Mouse (Mus musculus) NIH3T3 (cell line): ENCODE data around the gene 2210011C24Rik.
"Not testable (repeated sequence)": the region's sequence is repeated elsewhere in the genome, so short reads cannot be mapped to it uniquely, and the experiment has no call there.

Experiments
- DNase-seq: peaks from one replicate; pipeline ENCODE4 v3.0.0-alpha.2; 2012; ENCODE audit warnings: low read depth

2210011C24Rik gene

DNA sequence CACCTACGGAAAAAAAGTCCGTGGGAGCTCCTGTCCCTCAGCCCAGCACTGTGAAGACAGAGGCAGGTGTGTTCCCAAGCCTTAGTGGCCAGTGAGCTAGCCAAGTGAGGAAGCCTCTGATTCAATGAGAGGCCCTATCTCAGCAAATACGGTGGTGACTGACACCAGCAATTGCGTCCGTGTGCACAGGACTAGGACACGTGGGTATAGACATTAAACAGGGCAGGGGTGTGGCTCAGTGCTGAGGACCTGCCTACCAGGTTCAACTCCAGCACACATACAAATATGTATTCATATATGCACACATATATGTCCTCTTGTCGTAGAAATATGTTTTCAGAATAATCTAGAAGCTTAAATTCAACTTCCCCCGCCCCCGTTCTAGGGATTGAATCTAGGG lies 7.8 kb upstream of the 2210011C24Rik start:
- DNase-seq, result no peak

DNA sequence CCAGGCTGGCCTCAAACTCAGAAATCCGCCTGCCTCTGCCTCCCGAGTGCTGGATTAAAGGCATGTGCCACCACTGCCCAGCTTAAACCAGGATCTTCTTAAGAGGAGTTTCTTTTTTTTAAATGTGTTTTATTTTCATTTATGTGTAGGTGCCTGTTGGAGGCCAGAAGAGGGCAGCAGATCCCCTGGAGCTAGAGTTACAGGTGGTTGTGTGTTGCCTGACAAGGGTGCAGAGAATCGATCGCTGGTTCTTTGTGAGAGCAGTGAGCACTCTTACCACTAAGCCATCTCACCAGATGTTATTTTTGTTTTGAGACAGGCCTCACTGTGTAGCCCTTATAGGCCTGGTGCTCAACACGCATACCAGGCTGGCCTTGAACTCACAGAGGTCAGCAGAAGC lies 3.9 kb upstream of the 2210011C24Rik start:
- no peak for DNase-seq

DNA sequence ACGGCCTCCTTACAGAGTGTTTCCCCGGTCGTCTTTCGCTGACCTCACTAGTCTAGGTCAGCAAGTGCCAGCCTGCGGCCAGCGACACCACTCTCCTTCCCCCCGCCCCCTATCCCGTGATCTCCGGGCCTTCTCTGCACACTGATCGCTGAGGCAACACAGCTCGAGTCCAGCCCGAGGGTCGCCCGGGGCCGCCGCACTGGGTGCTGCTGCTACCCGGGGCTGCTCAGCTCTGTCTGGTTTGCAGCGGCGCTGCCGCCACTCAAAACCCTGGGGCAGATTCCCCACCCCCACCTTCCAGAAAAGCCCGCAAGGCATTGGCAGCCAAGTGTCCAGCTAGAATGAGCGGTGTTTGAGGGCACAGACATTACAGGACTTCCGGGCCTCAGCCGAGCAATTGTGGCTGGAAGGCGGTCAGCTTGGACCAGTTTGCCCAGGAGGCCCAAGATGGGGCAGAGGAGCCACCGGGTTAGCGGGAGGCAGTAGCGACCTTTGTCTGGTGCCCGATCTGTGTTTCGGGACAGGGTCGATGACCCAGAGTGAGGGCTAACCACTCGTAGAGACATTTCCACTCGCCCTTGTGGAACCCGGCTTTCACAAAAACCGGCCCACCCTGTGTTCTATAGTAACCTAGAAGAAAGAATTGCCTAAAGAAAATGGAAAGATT lies 661 bp upstream of the 2210011C24Rik start:
- DNase-seq, result no peak

DNA sequence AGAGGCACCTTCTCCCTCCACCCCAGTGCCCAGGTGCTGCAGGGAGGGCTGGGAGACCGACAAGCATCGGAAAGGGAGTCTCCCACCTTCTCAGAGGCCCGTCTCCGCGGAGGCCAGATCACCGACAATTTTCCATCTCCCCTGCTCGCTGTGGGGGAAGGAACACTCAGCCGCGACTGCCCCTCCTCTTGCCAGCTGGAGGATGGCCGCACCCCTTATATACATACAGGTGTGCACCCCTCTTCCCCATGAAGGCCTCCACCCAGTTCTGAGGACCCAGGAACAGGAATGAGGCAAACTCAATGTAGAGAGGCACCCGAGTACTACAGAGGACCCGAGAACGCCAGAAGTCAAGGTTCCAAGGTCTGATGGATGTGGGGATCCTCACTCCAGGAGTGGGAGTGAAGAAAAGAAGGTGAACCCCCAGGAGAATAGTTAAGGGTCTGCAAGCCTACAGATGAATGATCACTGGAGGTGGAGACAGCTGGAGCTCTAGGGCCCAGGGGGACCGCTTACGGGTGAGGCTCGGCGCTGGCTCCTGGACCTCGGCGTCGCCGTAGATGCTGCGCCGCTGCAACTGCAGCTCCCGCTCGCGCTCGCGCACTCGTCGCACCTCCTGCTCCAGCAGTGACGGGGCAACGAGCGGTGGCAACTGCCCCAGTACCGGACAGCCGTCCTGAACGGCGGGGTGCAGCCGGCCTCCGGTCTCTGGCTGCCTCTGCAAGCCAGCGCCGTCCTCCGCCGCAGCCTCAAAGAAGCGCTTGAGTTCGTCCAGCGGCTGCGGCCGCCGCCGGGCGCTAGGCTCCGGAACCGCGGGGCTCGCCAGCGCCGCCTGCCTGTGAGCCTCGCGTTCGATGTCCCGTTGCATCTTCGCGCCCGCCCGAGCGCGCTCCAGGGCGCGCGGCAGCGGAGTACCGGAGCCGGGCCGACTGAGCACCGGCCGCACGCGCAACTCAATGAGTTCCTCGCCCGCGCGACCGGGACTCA lies 1.1 kb downstream of the 2210011C24Rik start:
- DNase-seq, result peak; percentile 88

DNA sequence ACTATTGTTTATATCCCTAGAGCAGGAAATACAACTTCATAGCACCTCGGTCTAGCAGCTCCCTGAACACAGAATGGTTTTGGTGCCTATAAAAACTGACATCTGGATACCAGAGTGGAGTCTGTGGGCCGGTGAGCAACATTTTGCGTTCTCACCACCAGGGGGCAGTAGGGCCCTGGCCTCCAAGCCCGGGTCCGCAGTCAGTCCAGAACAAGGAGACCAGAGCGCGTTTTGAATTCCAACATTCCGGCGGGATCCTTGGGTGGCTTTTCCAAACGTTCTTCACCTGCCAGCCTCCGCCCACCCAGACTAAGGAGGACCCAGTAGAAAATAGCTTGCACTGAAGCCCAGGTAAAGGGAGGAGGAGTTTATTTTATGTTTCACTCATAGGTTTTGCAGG lies 2.1 kb downstream of the 2210011C24Rik start:
- peak; percentile 95 for DNase-seq

DNA sequence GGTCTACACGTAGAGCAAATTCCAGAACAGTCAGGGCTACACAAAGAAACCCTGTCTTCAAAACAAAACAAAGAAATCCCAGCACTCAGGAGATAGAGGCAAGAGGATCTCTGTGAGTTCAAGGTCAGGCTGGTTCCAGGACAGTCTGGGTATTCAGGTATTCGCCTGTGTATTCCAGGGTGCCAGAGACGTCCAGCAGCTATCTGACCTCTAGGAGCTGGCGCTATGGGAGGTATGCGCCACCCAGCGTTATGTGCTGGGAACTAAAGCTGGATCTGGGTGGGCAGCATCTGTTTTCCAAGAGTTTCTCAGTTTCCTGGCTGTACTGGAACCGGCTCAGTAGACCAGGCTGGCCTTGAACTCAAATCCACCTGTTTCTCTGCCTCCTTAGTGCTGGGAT lies 3.6 kb downstream of the 2210011C24Rik start:
- DNase-seq, result peak; percentile 59

DNA sequence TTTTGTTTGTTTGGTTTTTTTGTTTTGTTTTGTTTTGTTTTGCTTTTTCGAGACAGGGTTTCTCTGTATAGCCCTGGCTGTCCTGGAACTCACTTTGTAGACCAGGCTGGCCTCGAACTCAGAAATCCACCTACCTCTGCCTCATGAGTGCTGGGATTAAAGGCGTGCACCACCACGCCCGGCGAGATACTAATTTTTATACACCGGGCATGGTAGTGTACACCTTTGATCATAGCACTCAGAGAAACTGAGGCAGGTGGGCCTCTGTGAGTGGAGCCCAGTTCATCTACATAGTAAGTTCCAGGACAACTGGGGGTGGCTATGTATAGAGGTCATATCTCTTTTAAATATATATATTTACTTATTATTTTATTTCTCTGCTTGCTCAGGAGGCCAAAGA lies 6.5 kb downstream of the 2210011C24Rik start:
- not testable (repeated sequence) for DNase-seq

DNA sequence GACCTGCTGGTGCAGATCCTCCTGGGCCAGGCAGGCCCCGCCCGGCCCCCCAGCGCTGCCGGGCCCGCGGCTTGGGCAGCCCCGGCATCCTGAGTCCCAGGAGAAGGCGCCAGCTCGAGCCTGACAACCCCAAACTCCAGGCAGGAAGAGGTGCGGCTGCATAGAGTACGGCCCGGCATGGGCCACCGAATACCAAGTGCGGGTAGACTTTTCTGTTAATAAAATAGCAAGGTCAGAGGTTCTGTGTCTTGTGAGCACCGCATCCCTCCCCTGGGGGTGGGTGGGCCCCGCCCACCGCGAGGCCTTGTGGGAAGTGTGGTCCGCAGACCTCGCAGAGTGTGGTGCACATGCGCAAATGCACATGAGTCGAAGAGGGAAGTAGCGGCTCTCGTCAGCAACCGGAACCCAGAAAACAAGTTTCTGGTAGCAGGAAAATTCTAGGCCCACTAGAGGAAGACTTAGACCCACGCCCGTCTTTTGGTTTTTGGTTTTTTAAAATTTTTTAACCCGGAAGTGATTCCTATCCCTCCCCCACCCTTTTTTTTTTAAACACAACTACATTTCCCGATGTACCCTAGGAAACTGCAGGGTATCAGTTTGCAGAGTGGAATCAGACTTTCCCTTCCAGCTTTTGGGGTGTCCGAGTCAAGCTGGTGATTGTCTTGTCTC lies 7.3 kb downstream of the 2210011C24Rik start:
- peak; percentile 99 for DNase-seq

DNA sequence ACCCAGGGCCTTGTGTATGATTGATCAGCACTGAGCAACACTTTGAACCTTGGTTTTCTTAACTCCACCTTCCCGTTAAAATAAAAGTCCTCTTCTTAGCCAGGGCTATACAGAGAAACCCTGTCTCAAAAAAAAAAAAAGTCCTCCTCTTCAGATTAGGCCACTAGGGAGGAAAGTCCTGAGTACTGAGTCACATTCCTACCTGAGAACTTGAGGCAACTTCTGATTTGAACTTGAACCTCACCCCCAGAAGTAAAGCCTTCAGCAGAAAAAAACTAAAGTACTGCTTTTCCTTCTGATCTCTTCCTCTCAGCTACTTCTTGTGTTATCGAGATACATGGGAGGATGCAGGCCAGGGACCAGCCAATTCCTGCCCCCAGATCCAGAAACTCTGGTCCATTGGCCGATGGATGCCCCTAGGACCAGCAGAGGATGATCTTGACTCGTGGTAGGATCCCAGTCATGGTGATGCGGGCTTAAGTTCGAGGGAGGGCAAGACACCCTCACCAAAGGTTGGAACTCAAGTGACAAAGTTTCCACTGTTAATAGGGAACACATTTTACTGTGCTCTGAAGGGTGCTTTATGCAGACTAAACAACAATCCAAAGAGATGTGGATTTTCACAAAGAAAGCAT lies 8.2 kb downstream of the 2210011C24Rik start:
- DNase-seq, result peak; percentile 36

DNA sequence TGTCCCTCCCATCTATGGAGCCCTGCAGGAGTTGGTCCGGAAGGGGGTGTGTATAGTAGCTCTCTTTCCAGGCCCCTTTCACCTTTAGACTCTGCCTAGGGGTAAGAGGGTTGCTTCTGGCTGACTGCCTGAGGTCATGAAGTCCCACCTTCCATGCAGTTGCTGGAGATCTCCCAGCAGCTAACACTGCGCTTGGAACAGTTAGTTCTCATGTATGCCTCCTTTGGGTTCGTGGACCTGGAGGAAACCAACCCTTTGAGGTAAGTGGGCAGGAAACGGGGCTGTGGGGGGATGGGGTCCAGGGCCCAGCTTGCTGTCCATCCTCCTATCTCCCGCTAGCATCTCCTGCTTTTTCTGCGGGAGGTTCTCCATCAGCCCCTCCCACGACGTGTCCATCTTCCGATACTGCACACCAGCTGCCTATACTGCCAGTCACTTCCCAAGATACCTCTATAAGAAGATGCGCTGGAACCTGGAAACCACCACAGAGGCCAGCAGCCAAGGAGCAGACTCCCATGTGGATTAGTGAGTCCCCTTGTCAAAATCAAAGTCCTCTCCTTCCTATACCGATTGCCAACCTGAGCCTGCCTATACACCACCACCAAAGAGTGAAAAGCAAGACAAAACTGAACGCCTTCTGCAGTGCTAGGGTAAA lies 8.9 kb downstream of the 2210011C24Rik start:
- peak; percentile 22 for DNase-seq

DNA sequence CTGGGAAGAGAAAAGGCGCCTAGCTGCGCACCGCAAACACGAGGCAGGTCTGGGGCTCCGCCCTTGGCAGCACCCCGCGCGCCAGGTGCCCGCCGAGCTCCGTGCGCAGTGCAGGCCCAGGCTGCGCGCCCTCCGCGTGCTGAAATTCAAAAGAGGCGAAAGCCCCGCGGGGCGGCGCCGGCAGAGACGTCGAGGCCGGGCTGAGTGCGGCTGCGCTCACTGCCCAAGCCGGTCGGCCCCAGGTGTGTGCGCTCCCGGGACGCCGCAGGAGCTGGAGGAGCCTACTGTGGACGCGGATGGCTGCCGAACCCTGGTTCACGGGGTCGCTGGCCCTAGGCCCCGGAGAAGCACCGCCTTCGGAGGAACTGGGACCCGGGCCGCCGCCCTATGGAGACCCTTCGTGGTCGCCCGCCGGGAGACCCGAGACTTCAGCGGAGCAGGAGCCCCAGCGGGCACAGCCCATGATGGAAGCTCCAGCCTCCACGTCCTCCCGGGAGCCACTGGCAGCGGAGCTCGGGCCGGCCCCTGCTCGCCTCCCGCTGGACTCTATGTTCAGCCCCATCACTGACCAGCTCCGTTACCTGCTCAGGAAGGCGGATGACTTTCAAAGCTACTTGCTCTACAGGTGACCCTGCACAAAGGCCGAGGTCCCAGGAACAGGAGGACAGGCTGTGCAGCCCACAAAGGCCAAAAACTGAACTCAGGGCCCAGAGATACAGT lies 10.5 kb downstream of the 2210011C24Rik start, which contains the start of gene 1700067K01Rik:
Gene 1700067K01Rik, plus strand, starts transcription at position 222 of the 720 bp plus-strand sequence.
- no peak for DNase-seq

DNA sequence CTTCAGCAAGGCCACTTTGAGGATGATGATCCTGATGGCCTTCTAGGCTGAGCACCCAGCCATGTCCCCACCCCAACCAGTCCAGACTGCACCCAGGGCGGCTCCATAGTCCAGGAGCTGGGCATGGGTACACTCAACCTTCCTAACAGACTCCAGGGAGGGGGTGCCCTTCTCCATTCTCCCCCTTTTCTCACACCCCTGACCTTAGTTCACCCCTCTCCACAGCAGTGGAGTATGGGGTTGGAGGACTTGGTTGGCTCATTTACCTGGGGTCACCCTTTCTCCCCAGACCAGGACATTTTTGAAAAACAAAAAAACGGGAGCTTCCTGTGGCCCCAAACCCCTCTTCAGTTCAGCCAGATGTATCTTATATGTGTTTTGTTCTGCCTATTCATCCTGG lies 12.1 kb downstream of the 2210011C24Rik start:
- DNase-seq, result no peak

DNA sequence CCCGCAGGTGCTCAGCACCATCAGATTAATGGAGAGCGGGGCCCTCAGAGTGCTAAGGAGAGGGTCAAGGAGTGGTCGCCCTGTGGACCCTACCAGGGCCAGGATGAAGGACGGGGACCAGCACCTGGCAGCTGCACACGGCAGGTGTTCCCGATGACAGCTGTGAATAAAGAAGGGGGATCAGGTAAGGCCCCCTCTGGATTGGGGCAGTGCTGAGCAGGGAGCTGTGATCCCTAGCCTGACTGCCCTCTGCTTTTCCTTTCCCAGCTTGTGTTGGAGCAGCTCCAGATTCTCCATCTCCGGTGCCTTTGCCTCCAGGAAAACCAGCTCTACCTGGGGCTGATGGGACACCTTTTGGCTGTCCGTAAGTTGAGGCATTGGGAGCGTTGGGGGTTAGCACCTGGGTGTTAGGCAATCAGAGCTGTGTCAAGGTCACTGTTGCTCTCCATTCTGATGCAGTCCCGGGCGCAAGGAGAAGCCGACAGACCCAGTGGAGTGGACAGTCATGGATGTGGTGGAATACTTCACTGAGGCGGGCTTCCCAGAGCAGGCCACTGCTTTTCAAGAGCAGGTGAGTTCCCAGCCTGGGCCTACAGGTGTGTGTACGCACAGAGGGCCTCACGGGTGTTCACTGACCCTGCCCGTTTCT lies 12.8 kb downstream of the 2210011C24Rik start:
- no peak for DNase-seq

DNA sequence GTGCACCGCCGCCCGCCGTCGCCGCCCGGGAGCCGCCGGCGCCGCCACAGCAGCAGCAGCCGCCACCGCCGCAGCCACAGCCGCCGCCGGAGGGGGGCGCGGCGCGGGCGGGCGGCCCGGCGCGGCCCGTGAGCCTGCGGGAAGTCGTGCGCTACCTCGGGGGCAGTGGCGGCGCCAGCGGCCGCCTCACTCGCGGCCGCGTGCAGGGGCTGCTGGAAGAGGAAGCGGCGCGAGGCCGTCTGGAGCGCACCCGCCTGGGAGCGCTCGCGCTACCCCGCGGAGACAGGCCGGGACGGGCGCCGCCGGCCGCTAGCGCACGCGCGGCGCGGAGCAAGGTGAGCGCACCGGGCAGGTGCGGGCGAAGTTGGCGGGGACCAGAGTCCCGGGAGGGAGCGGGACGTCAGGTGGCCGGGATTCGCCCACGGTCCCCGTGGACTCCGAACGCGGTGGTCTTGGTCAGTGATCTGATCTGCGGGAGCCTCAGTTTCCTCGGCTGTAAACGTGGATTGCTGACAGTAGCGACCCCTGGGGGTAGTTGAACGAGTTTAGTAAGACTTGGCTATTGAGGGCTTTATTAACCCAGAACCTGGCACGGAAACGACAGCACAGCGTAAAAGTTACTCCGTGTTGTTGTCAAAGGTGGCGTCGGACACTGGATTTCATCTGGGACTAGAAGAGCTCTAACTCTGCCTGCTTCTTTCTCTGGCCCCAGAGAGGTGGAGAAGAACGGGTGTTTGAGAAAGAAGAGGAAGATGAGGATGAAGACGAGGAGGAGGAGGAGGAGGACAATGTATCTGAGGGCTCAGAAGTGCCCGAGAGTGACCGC lies 13.5 kb downstream of the 2210011C24Rik start:
- peak; percentile 84 for DNase-seq

DNA sequence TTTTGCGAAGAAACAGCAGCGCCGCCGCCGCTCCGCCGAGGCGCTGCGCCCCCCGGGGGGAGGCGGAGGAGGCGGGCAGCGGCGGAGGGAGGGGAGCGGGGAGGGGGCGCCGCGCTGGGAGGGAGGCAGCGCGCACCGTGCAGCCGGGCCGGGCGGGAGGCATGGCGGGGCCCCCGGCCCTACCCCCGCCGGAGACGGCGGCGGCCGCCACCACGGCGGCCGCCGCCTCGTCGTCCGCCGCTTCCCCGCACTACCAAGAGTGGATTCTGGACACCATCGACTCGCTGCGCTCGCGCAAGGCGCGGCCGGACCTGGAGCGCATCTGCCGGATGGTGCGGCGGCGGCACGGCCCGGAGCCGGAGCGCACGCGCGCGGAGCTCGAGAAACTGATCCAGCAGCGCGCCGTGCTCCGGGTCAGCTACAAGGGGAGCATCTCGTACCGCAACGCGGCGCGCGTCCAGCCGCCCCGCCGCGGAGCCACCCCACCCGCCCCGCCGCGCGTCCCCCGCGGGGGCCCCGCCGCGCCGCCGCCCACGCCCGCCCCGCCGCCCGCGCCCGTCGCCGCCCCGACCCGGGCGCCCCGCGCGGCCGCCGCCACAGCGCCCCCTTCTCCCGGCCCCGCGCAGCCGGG lies 14.3 kb downstream of the 2210011C24Rik start, which contains the start of gene Samd1:
Gene Samd1, plus strand, starts transcription at position 162 of the 631 bp plus-strand sequence.
- peak; percentile 68 for DNase-seq

DNA sequence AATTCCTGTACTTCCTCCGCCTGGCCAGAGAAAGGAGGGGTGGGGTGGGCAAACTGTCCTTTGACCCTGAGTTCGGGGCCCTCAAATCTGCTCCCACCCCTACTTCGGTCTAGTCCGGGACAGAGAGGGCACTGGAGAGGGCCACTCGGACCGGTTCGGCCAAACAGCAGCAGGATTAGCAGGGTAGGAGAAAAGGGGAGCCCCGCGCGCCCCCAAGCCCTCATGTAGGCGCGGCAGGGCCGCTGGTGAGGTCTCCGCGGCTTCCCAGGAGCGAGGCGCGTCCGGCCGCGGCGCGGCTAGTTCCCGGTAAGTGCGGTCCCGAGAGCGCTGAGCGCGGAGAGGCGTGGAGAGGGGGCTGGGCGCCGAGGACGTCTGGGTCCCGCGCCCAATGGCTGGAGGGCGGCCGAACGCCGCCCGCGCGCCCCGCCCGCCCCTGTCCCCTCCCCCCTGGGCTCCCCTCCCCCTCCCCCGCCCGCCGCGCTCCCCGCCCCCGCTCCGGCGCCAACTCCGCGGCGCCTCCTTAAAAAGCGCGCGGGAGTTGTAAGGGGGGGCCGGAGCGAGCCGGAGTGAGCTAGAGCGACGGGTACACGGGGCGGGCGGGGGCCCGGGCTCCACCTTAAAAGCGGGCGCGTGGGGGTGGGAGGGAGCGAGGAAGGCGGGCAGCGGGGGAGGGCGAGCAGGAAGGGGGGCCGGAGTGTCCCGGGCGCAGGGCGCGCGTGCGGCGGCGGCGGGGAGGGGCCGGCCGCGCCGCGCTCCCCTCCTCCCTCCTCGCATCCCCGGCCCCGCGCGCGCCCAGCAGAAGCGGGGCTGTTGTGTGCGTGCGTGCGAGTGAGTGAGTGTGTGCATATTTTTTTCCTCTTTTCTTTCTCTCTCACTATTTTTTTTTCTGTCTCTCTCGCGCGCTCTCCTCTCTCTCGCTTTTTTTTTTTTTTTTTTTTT lies 15.1 kb downstream of the 2210011C24Rik start:
- peak; percentile 95 for DNase-seq

DNA sequence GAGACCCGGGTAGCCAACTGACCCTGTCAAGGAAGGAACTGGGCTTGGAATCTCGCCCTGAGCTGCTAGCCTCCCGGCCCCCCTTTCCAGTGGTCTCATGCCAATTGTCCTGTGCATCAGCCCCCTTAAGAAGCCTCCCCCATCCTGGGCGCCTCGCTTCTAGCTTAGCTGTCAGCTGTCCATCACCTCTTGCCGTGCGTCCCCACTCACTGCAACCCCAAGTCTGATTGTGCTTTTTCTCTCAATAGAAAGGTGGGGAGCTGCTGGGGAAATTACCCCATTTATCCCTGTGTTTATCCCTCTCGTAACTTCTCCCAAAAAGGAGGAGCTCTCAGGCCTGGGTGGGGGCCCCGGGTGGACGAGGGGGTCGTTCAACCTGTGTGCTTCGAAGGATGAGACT lies 16.0 kb downstream of the 2210011C24Rik start:
- DNase-seq, result no peak

DNA sequence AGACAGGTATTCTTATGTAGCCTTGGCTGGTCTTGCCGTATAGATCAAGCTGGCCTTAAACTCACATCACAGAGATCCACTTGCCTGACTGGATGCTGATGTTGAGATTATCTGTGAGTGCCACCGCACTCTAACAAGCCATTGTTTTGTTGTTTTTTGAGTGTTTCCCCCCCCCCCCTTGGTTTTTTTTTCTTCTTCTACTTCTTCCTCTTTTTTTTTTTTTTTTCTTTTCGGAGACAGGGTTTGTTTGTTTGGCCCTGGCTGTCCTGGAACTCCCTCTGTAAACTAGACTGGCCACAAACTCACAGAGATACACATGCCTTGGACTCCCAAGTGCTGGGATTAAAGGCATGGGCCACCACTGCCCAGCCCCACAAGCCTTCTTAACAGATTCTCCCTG lies 17.9 kb downstream of the 2210011C24Rik start:
- no peak for DNase-seq
